Mouse (Mus musculus) heart, embryonic 13.5 days (tissue): Measurements from ENCODE around the gene Grip1. TPM values are rescaled to one million over a fixed set of nuclear protein-coding genes. Genes with fewer than 3 reads are reported as not detected.

Experiments used
- ATAC-seq: fragments of 200-750 bp; cut with Nextera tagmentation; 2 replicates; pipeline ENCODE4 v1.8.0; 2017; ENCODE audit warnings: moderate TSS enrichment; ENCODE audit not compliant: insufficient number of reproducible peaks, low FRiP score, low TSS enrichment; ENCODE audit errors: extremely low read depth
- H3K27ac ChIP-seq: fragments of 300-500 bp; sonication (generic); replicated peaks from 2 replicates; pipeline ENCODE4 v1.5.1; 2015; ENCODE audit warnings: moderate library complexity, mild to moderate bottlenecking, inconsistent platforms
- H3K27me3 ChIP-seq: fragments of 300-500 bp; sonication (generic); replicated peaks from 2 replicates; pipeline ENCODE4 v1.6.1; 2015; ENCODE audit warnings: mild to moderate bottlenecking, inconsistent platforms
- H3K36me3 ChIP-seq: fragments of 300-500 bp; sonication (generic); 2 replicates; pipeline ENCODE4 v1.6.1; 2015; ENCODE audit warnings: mild to moderate bottlenecking, inconsistent platforms
- H3K4me1 ChIP-seq: fragments of 300-500 bp; sonication (generic); 2 replicates; pipeline ENCODE4 v1.6.1; 2015; ENCODE audit warnings: inconsistent platforms
- H3K4me2 ChIP-seq: fragments of 300-500 bp; sonication (generic); 2 replicates; pipeline ENCODE4 v1.6.1; 2015; ENCODE audit warnings: inconsistent platforms, mild to moderate bottlenecking, moderate library complexity
- H3K4me3 ChIP-seq: fragments of 300-500 bp; sonication (generic); 2 replicates; pipeline ENCODE4 v1.5.1; 2015; ENCODE audit warnings: moderate library complexity, mild to moderate bottlenecking, inconsistent platforms
- H3K9ac ChIP-seq: fragments of 300-500 bp; sonication (generic); 2 replicates; pipeline ENCODE4 v1.6.1; 2015; ENCODE audit warnings: inconsistent platforms, mild to moderate bottlenecking, moderate library complexity
- H3K9me3 ChIP-seq: fragments of 300-500 bp; sonication (generic); 2 replicates; pipeline ENCODE4 v1.6.1; 2016; ENCODE audit warnings: inconsistent platforms
- WGBS: fragments of 180-500 bp; shearing (Covaris S2); methylation state at CpG from one replicate; pipeline ENCODE4 v1.1.7; 2015; ENCODE audit warnings: mixed read lengths; 5-methylcytosine and 5-hydroxymethylcytosine counted together
- polyA plus RNA-seq: library from polyadenylated mRNA; unstranded; fragments of >200 nt; fragmentation: Nextera tagmentation; extraction: Ambion mirVana; gene quantifications from 2 replicates; pipeline ENCODE4 v1.2.1, GENCODE M21; 2015

The Grip1 gene
- polyA plus RNA-seq, 1 experiment from 2014 or later: 2.0 TPM

DNA sequence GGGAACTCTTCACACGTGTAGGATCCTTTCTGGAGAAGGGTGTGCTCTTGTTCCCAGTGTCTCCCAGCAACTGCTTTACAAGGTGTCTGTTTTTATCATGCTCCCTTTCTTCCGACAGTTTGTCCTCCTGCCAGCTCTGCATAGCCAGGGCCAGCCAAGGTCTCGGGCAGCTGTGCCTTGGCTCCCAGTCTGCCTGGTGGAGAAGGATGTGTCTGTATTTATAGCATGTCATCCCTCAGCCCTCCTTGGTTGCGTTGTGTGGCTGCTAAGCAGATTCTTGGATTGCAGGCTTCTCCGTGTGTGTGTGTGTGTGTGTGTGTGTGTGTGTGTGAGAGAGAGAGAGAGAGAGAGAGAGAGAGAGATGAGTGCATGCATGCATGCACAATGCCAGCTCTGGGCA is 42.6 kb downstream of the Grip1 start:
- ATAC-seq: no peak
- 0 out of 2 replicates have a peak, but pooled peaks cover 6% of the 10 kb centered on the region for H3K9me3 ChIP-seq
- 33% methylated on average over 5 of the region's 5 CpGs for WGBS

DNA sequence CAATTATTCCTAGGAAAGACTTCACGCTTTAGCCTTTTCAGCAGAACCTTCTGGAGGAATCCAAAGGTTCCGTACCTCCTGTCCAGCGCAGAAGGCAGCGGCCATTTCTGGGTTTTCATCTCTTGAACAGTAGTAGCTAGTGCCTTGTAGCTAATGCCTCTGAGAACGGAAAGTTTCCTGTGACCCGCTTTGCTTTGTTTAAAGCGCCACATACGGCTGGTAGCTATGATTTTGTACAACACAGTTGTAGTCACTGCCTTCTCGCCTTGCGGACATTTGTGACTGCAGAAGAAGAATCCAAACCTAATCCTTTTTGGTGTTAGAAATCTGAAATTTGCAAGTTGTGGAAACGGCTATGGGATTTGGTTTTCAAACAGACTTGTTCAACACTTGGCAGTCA is 68.1 kb downstream of the Grip1 start:
- H3K4me1 ChIP-seq: peaks cover 9% of the 10 kb centered on the region
- no peaks in the 10 kb centered on the region for H3K36me3 ChIP-seq
- H3K27me3 ChIP-seq: no peaks in the 10 kb centered on the region
- no peak overlapping the region for H3K4me3 ChIP-seq
- H3K9ac ChIP-seq: no peak overlapping the region
- no peak overlapping the region for H3K27ac ChIP-seq
- 88% methylated on average over 11 of the region's 11 CpGs for WGBS
- no peak for ATAC-seq
- H3K4me2 ChIP-seq: no peak overlapping the region
- peaks cover 4% of the 10 kb centered on the region; the same call in 1 of the 2 replicates for H3K9me3 ChIP-seq

More for the DNA sequence above, 42.6 kb downstream of the Grip1 start:
- Histone ChIP-seq H3K9ac (no peak overlapping the region), H3K36me3 (peaks cover 3% of the 10 kb centered on the region), H3K4me3 (no peak overlapping the region), H3K4me1 (peaks cover 13% of the 10 kb centered on the region), H3K27me3 (no peaks in the 10 kb centered on the region), H3K4me2 (no peak overlapping the region), H3K27ac (no peak overlapping the region)

- no peaks in the 10 kb centered on the region for H3K36me3 ChIP-seq
- H3K9me3 ChIP-seq: no peaks in the 10 kb centered on the region
- WGBS: 68% methylated on average over 3 of the region's 3 CpGs
- no peak overlapping the region for H3K4me3 ChIP-seq
- H3K4me2 ChIP-seq: no peak overlapping the region
- H3K4me1 ChIP-seq: peaks cover 20% of the 10 kb centered on the region
- no peak overlapping the region for H3K27ac ChIP-seq
- no peak for ATAC-seq
- H3K27me3 ChIP-seq: no peaks in the 10 kb centered on the region
- H3K9ac ChIP-seq: no peak overlapping the region
Observed at GRCm38 (mm10) chr10:119525730-119526129, 72.1 kb downstream of the Grip1 start.

GRCm38 (mm10) chr10:119534852-119535251 is 81.2 kb downstream of the Grip1 start:
- Histone ChIP-seq H3K36me3 (no peaks in the 10 kb centered on the region), H3K27ac (no peak overlapping the region), H3K4me3 (no peak overlapping the region), H3K4me2 (no peak overlapping the region), H3K9me3 (no peaks in the 10 kb centered on the region), H3K9ac (no peak overlapping the region), H3K27me3 (no peaks in the 10 kb centered on the region), H3K4me1 (0 out of 2 replicates have a peak, but pooled peaks cover 5% of the 10 kb centered on the region)
- no peak for ATAC-seq
- WGBS: 48% methylated on average over 4 of the region's 4 CpGs

DNA sequence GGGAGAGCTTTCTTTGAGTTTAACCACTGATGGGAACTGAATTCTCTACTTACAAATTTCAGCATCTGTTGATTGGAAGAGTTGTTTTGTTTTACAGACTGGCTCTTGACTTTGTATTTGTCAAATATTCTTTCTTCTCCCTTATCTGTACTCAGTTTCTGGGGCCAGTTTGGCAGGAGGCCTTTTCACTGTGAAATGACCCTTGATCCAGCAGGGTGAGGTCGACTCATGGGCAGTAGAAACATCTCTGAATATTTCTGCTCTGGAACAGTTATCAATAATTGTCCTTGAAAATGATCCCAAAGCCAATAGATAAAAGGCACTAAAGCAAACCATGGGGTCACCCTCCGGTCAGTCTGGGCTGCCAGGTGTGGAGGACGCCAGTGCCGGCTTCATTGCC is 88.0 kb downstream of the Grip1 start:
- no peak overlapping the region for H3K4me2 ChIP-seq
- no peaks in the 10 kb centered on the region for H3K27me3 ChIP-seq
- no peaks in the 10 kb centered on the region for H3K9me3 ChIP-seq
- H3K9ac ChIP-seq: no peak overlapping the region
- H3K4me1 ChIP-seq: peaks cover 6% of the 10 kb centered on the region; the same call in 1 of the 2 replicates
- H3K4me3 ChIP-seq: no peak overlapping the region
- no peaks in the 10 kb centered on the region for H3K36me3 ChIP-seq
- no peak overlapping the region for H3K27ac ChIP-seq
- WGBS: 69% methylated on average over 4 of the region's 4 CpGs
- no peak for ATAC-seq

DNA sequence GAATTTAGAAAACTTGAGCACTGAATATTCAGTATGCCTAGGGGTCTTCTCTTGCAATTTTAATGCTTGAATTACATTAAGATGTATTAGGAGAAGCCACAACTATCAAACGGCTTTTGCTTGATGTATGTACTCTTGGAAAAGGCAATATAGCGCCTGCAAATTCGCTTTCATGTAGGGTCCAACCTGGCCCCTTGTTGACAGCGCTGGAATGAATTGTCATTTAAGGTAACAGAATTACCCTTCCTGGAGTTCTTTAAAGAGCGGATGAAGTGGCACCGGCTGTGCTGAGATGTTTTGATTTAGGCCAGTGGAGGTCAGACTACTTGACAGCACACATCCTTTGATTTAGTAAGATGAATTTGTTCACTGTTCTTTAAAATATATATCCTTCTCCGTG is 90.1 kb downstream of the Grip1 start:
- 70% methylated on average over 7 of the region's 7 CpGs for WGBS
- Histone ChIP-seq H3K27ac (no peak overlapping the region), H3K36me3 (no peaks in the 10 kb centered on the region), H3K4me2 (no peak overlapping the region), H3K27me3 (no peaks in the 10 kb centered on the region), H3K4me1 (peaks cover 10% of the 10 kb centered on the region), H3K4me3 (no peak overlapping the region), H3K9ac (no peak overlapping the region), H3K9me3 (no peaks in the 10 kb centered on the region)
- no peak for ATAC-seq

DNA sequence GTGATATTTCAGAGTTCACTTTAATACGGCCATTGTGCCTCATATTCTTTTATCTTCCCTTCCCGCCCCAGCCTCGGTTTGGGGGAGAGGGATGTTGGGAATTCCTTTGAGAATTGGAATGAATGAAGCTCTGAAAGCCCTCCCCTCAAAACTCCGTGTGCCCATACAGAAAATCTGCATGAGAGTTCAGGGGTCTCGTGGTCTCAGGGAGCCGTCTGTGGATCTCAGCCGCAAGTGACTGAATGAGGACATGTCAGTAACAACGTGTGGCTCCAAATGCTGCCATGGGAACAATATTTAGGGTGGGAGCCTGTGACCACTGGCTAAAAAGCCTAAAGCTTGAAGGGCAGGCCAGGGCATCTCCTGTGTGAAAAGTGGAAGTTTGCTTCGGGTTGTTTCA is 91.1 kb downstream of the Grip1 start:
- 60% methylated on average over 9 of the region's 9 CpGs for WGBS
- no peak for ATAC-seq
- no peaks in the 10 kb centered on the region for H3K36me3 ChIP-seq

DNA sequence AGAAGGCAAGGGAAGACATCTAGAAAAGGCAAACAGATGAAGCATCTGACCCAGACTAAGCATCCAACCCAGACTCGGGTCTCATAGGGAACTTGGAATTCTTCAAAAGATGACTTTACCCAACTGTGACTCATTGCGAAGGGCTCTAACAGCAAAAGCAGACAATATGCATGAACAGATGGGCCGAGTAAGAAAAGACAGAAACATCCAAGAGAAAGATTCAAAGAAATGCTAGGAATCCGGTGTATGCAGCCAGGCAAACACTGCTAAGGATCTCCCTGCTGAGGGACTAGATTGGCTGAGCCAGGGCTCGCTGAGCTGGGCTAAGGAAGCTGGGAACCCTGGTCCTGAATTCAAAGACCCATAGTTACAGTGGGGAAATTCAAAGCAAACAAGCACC is 94.2 kb downstream of the Grip1 start:
- ATAC-seq: no peak
- no peaks in the 10 kb centered on the region for H3K36me3 ChIP-seq
- H3K9ac ChIP-seq: no peak overlapping the region
- 61% methylated on average over 5 of the region's 5 CpGs for WGBS
- H3K4me2 ChIP-seq: no peak overlapping the region
- H3K4me1 ChIP-seq: peaks cover 15% of the 10 kb centered on the region
- H3K4me3 ChIP-seq: no peak overlapping the region
- H3K27me3 ChIP-seq: no peaks in the 10 kb centered on the region
- no peak overlapping the region for H3K27ac ChIP-seq
- no peaks in the 10 kb centered on the region for H3K9me3 ChIP-seq

More for the DNA sequence above, 91.1 kb downstream of the Grip1 start:
- no peak overlapping the region for H3K9ac ChIP-seq
- H3K27ac ChIP-seq: no peak overlapping the region
- peaks cover 17% of the 10 kb centered on the region for H3K4me1 ChIP-seq
- no peak overlapping the region for H3K4me3 ChIP-seq
- H3K4me2 ChIP-seq: no peak overlapping the region
- no peaks in the 10 kb centered on the region for H3K9me3 ChIP-seq
- H3K27me3 ChIP-seq: no peaks in the 10 kb centered on the region

DNA sequence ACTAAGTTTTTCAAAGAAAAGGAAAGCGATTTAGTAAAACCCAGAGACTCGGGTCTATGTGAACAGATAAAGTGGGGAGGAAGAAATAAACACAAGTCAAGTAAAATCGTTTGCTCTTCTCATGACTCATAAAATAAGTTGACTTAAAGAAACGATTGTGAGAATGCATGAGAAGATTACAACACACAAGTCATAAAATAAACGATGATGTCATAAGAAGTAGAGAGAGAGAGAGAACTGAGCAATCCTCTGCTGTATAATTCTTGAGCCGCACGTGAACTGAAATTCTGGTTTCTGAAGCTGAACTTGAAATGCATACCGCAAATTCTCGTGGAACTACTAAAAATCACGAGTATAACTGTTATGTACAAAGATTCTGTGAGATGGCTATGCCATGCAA is 95.1 kb downstream of the Grip1 start:
- H3K27me3 ChIP-seq: no peaks in the 10 kb centered on the region
- 77% methylated on average over 10 of the region's 10 CpGs for WGBS

DNA sequence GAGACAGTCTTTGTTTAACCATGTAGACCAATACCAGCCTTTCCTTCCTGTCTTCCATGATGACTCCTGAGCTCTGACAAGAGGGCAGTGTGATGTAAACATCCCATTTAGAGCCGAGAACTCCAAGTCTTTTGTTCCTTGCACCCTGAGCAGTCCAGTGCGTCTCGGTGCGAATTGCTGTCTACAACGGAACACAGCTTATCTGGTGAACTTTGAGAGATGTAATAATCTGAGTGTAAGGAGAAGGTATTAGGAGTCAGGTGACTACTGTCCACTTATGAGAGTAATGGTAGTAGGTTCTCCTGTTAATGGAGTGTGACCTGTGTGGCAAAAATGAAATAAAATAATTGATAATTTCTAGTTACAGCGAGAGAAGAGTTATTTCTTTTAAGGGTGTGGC is 97.0 kb downstream of the Grip1 start:
- Histone ChIP-seq H3K27me3 (no peaks in the 10 kb centered on the region), H3K4me3 (no peak overlapping the region), H3K9me3 (no peaks in the 10 kb centered on the region), H3K4me2 (no peak overlapping the region), H3K4me1 (peaks cover 15% of the 10 kb centered on the region), H3K36me3 (no peaks in the 10 kb centered on the region), H3K9ac (no peak overlapping the region), H3K27ac (no peak overlapping the region)
- WGBS: 63% methylated on average over 6 of the region's 6 CpGs
- ATAC-seq: no peak

More for the DNA sequence above, 95.1 kb downstream of the Grip1 start:
- Histone ChIP-seq H3K9ac (no peak overlapping the region), H3K27ac (no peak overlapping the region), H3K36me3 (no peaks in the 10 kb centered on the region), H3K4me2 (no peak overlapping the region), H3K4me1 (peaks cover 15% of the 10 kb centered on the region), H3K4me3 (no peak overlapping the region), H3K9me3 (no peaks in the 10 kb centered on the region)
- no peak for ATAC-seq

GRCm38 (mm10) chr10:119556346-119556745 is 102.7 kb downstream of the Grip1 start:
- ATAC-seq: no peak
- no peak overlapping the region for H3K4me3 ChIP-seq
- no peaks in the 10 kb centered on the region for H3K9me3 ChIP-seq
- no peaks in the 10 kb centered on the region for H3K27me3 ChIP-seq
- H3K4me2 ChIP-seq: no peak overlapping the region
- H3K27ac ChIP-seq: no peak overlapping the region
- no peak overlapping the region for H3K9ac ChIP-seq
- H3K4me1 ChIP-seq: no peaks in the 10 kb centered on the region
- WGBS: 79% methylated on average over 7 of the region's 7 CpGs
- H3K36me3 ChIP-seq: no peaks in the 10 kb centered on the region

DNA sequence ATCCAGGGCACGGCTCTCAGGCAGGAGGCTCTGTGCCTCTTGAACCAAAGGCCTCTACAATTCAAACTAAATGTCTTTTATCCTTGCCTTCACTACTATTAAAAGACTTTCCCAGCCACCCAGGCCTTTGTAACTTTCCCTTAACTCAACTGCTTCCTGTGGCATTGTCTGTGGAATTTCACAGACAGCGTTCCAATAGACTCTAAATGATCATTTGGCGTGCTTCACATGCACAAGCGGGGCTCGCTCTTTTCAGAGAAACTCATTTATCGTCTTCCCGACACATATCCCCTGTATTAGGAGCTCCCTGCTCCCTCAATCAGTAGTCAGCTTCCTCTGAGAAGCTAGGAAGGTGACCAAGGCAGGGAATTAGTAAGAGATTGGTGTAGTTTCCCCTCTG is 104.8 kb downstream of the Grip1 start:
- no peaks in the 10 kb centered on the region for H3K4me1 ChIP-seq
- no peak for ATAC-seq
- H3K27ac ChIP-seq: no peak overlapping the region
- no peaks in the 10 kb centered on the region for H3K36me3 ChIP-seq
- no peak overlapping the region for H3K4me3 ChIP-seq
- H3K9ac ChIP-seq: no peak overlapping the region
- no peaks in the 10 kb centered on the region for H3K27me3 ChIP-seq
- 88% methylated on average over 7 of the region's 7 CpGs for WGBS
- H3K9me3 ChIP-seq: no peaks in the 10 kb centered on the region
- H3K4me2 ChIP-seq: no peak overlapping the region
